Mouse (Mus musculus): ENCODE measurements around the gene Olfr850.

Olfr850 gene

GRCm38 (mm10) chr9:19478148-19478547, at the start of gene Olfr850:
Gene Olfr850 (minus strand): TSS chr9:19478248.
- DNase-seq (ENCODE audit: low read depth, low spot score) = no peak

DNA sequence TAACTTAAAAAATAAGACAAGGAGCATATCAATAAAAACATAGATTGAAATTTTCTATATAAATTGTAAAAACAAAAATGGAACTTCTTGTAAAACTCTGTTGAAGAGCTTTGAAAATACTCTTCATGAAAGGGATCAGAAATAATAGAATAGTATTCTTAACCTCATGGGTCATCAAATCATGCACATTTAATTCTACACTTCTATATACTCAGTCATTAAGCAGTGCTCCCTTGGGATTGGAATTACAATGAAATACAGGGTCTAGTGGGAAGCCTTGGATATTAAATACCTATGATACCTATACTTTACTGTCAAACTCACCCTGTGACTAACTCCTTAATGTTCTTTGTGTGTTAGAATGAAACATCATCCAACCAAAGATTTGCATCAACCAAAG, 14.9 kb upstream of the Olfr850 start, which contains the start of gene Olfr851:
Olfr851 (plus strand) TSS at position 301 of the 400 bp plus-strand sequence.
- no peak for DNase-seq (ENCODE audit: low read depth, low spot score)

GRCm38 (mm10) chr9:19439966-19440365, 38.1 kb downstream of the Olfr850 start, which contains the start of gene Olfr849:
Gene Olfr849 (plus strand): TSS chr9:19440266.
- no peak for DNase-seq (ENCODE audit: low read depth, low spot score)

All from WW6 (cell line).